Mouse (Mus musculus) kidney, adult 2 months (tissue): ENCODE data around the gene Atp11a.

Experiments
- CTCF ChIP-seq: fragments of 200-500 bp; conservative IDR thresholded peaks from 2 replicates; pipeline ENCODE4 v1.5.1; 2011; ENCODE audit warnings: low read depth, mild to moderate bottlenecking, control low read depth, low read length, moderate library complexity, mixed read lengths; ENCODE audit not compliant: insufficient read depth, insufficient read length
- POLR2A ChIP-seq: fragments of 200-500 bp; IDR thresholded peaks from one replicate; pipeline ENCODE4 v1.6.1; 2011; ENCODE audit warnings: low read depth, low read length, control low read depth

GRCm38 (mm10) chr8:12777171-12777570, 20.4 kb downstream of the Atp11a start:
- TF ChIP-seq CTCF (no peak), POLR2A (no peak)
